Mouse (Mus musculus) embryo, embryonic 9.5 days (tissue): ENCODE results near the gene Ugt1a6b.

Experiments
- DNase-seq: peaks from one replicate; pipeline ENCODE4 v3.0.0-alpha.2; 2017; ENCODE audit errors: extremely low spot score

Ugt1a6b gene

GRCm38 (mm10) chr1:88260604-88261377 is 157.7 kb downstream of the Ugt1a6b start:
- DNase-seq, result no peak

GRCm38 (mm10) chr1:88261706-88262105 is 158.7 kb downstream of the Ugt1a6b start:
- no peak for DNase-seq

GRCm38 (mm10) chr1:88262255-88262654 is 159.2 kb downstream of the Ugt1a6b start:
- no peak for DNase-seq

DNA sequence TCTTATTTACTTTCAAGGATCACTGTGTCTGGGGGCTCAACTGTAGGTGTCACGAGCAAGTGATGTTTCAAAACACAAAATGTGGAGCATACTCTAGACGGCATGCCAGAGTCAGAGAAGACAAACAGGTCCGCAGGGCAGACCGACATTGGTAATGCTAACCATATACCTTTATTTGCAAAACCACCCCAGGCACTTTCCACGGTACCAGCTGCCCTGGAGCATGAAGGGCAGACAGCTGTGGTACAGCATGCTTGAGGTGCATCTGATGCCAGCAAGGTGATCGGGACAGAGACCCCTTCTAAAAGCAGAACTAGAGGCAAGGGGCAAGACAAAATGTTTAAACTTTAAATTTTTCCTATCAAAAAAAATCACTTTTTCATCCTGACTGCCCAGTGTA is 159.9 kb downstream of the Ugt1a6b start:
- no peak for DNase-seq

- DNase-seq, result no peak
Measured at GRCm38 (mm10) chr1:88263778-88264177, 160.7 kb downstream of the Ugt1a6b start.

DNA sequence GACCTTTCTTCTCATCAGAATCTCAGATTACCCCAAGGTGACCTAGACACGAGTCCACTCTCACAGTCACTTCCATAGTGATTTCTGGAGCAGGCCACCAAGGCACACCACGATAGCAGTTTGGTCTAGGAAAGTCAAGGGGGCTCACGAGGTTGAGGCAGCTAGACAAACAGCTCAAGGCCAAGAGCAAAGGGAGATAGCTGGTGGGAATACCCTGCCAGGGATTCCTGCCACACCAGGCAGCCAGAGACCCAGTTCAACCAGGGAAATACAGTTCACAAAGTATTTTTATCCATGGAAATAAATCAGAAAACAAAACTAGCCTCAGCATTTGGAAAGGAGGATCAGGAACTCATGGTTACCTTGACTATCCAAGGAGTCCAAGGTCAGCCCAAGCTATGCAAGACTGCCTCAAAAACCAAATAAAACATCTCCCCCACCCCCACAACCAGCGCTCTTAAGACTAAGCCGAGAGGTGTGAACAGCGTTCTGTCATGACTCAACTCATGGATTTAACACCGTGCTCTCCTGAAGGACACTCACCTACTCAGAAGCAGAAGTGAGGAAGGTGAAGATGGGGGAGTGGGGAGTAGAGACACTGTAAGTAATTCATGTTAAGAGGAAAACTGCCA is 161.3 kb downstream of the Ugt1a6b start:
- DNase-seq, result no peak

DNA sequence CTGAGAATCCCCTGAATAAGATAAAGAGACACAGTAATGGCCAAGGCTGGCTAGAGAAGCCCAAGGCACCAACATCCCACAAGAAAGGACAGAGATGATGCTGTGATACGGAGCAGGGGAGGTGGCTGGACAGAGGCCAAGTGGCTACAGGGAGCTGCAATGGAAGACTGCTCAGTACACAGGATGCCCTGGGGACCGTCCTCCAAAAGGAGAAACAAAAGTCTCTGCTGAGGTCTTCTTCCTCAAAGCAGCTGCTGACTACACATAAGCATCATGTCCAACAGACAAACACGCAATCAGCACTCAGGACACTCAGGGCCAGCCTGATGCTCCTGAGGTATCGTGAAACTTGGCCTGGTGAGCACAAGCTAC is 161.8 kb downstream of the Ugt1a6b start:
- no peak for DNase-seq

- no peak for DNase-seq
Measured at GRCm38 (mm10) chr1:88266123-88266522, 163.1 kb downstream of the Ugt1a6b start.

DNA sequence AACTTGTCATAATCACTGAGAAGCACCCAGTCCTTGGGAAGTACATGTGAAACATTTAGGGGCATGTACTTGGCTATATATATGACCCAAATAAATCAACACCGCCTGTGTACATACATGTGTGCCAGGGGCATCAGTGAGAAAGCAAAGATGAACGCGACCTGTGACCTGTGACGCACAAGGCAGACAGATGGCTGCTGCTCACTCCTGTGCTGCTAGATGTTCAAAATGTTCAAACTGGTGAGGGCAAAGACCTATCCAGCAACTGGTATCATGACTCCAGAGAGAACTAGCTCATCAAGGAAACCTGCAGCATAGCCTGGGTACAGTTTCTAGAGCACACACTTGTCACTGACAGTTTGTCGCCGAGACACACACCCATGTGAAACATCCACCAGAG is 164.4 kb downstream of the Ugt1a6b start:
- DNase-seq, result no peak

DNA sequence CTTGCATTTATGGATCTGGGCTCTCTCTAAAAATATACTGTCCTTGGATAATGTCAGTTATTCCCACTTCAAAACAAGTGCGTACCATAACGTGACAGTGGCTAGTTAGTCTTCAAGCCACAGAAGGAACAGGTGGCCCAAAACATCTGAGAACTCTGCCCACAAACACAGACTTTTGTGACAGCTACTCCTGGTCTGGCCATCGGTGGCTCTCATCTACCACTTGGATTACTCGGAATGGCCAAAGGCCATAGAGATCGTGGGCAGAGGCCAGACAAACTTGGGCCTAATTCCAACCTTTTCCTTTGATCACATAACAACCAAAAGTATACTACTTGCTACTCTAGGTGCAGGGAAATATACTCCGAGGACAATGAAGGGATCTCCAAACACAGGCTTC is 165.0 kb downstream of the Ugt1a6b start:
- DNase-seq, result no peak
